Mouse (Mus musculus) hindbrain, postnatal 0 days (tissue): ENCODE results near the gene Afdn. TPM values are rescaled to one million over a fixed set of nuclear protein-coding genes. Genes with fewer than 3 reads are reported as not detected.
"Not testable (repeated sequence)": the region's sequence is repeated elsewhere in the genome, so short reads cannot be mapped to it uniquely, and the experiment has no call there.

ENCODE experiments used
- ATAC-seq: fragments of 200-750 bp; cut with Nextera tagmentation; 2 replicates; pipeline ENCODE4 v1.8.0; 2017; ENCODE audit warnings: mild to moderate bottlenecking, moderate TSS enrichment, moderate library complexity
- DNase-seq: peaks from one replicate; pipeline ENCODE4 v3.0.0-alpha.2; 2015; ENCODE audit warnings: low spot score
- H3K27ac ChIP-seq: fragments of 300-500 bp; sonication (generic); 2 replicates; pipeline ENCODE4 v1.5.1; 2014; ENCODE audit warnings: mild to moderate bottlenecking
- H3K27me3 ChIP-seq: fragments of 300-500 bp; sonication (generic); 2 replicates; pipeline ENCODE4 v1.6.1; 2014; ENCODE audit warnings: low read length, mixed read lengths; ENCODE audit not compliant: insufficient read depth
- H3K36me3 ChIP-seq: fragments of 300-500 bp; sonication (generic); 2 replicates; pipeline ENCODE4 v1.6.1; 2014; ENCODE audit warnings: low read length, mixed read lengths; ENCODE audit not compliant: insufficient read depth
- H3K4me1 ChIP-seq: fragments of 300-500 bp; sonication (generic); 2 replicates; pipeline ENCODE4 v1.6.1; 2014; ENCODE audit warnings: antibody characterized with exemption, low read length, mixed read lengths; ENCODE audit not compliant: insufficient read depth
- H3K4me2 ChIP-seq: fragments of 300-500 bp; sonication (generic); 2 replicates; pipeline ENCODE4 v1.6.1; 2014; ENCODE audit warnings: low read depth, mild to moderate bottlenecking, low read length, moderate library complexity, mixed read lengths
- H3K4me3 ChIP-seq: fragments of 300-500 bp; sonication (generic); 2 replicates; pipeline ENCODE4 v1.5.1; 2014; ENCODE audit warnings: low read length
- H3K9ac ChIP-seq: fragments of 300-500 bp; sonication (generic); replicated peaks from 2 replicates; pipeline ENCODE4 v1.6.1; 2014; ENCODE audit warnings: mild to moderate bottlenecking, low read length, moderate library complexity, mixed read lengths
- H3K9me3 ChIP-seq: fragments of 300-500 bp; sonication (generic); 2 replicates; pipeline ENCODE4 v1.6.1; 2016; ENCODE audit warnings: low read length, mixed read lengths
- CTCF ChIP-seq: IDR thresholded peaks from 2 replicates; pipeline ENCODE4 v1.5.1; 2016; ENCODE audit warnings: antibody characterized with exemption, control low read depth, low read depth
- WGBS: fragments of 180-500 bp; shearing (Covaris S2); extraction: QIAGEN DNeasy Blood & Tissue Kit; methylation state at CpG from one replicate; pipeline ENCODE4 v1.1.7; 2014; 5-methylcytosine and 5-hydroxymethylcytosine counted together
- polyA plus RNA-seq: library from polyadenylated mRNA; unstranded; fragments of >200 nt; fragmentation: Nextera tagmentation; extraction: Ambion mirVana; gene quantifications from 2 replicates; pipeline ENCODE4 v1.2.1, GENCODE M21; 2015
- total RNA-seq: library from RNA; depleted of rRNA; stranded (reverse); fragments of >200 nt; gene quantifications from 2 replicates; pipeline ENCODE4 v1.2.3, GENCODE M21; 2014; rRNA removed

The Afdn gene
- total and polyA plus RNA-seq, 2 experiments from 2014 or later = 78.9 to 127 TPM

DNA sequence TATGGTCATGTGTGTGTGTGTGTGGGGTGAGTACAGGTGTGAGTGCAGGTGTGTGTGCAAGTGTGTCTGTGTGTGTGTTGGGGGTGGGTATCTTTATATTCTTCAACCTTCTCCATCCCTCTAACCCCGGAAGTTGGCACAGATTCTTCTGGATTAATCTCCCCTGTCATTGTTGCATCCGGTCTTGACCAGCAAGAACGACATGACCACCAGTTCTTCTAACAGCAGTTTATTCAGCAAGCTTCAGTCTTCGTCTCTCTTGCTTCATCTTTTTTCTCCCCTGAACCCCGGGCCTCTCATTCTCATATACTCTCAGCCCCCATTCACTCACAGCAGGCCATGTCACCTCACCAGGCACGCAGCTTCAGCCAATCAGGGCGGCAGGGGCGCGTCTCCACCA is 170.1 kb downstream of the Afdn start:
- Histone ChIP-seq H3K9ac (no peak overlapping the region), H3K27ac (no peak overlapping the region), H3K4me3 (no peak overlapping the region), H3K36me3 (no peaks in the 10 kb centered on the region), H3K4me2 (no peak overlapping the region), H3K27me3 (no peaks in the 10 kb centered on the region), H3K4me1 (no peaks in the 10 kb centered on the region), H3K9me3 (no peaks in the 10 kb centered on the region)
- no peak for TF ChIP-seq CTCF
- 87% methylated on average over 9 of the region's 9 CpGs for WGBS
- DNase-seq (no peak), ATAC-seq (no peak)

DNA sequence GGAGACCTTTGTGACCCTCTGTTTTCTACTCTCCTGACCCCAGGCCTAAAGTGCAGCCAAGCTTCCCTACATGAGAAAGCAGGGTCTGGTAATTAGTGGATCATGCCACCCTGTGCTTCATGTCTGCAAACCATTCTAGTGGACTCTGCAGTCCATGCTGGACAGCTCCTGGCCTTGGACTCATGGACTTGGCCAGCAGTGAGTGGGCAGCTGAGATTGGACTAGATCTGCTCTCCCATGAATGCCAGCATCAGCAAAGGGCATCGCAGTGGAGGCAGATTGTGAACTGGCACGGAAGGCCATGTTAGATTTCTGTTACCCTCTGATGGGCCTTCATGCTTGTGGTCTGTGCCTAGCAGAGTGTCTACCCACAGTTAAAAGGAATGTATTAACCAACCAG is 175.0 kb downstream of the Afdn start:
- H3K27ac ChIP-seq, H3K4me2 ChIP-seq, H3K4me3 ChIP-seq, H3K27me3 ChIP-seq, H3K4me1 ChIP-seq, H3K36me3 ChIP-seq, DNase-seq, H3K9ac ChIP-seq, H3K9me3 ChIP-seq, ATAC-seq: not testable (repeated sequence)
- WGBS = 94% methylated on average over 2 of the region's 2 CpGs

DNA sequence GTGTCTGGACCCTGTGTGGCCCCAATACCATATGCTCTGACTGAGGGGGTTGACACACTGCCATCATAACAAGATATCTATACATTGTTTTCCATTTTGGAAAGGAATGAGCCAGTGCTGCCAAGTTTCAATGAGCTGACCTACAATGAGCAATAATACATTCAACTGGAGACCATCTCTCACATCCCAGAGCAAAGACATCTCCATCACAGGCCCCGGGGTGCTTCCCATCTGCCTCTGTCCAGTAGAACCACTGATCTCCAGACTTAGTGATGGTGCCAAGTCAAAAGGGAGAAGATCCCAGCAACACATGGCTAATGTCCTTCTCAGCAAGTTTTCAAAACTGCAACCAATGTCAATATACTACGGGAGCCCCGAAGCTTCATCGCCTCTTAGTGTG is 177.4 kb downstream of the Afdn start:
- no peaks in the 10 kb centered on the region for H3K4me1 ChIP-seq
- 94% methylated on average over 4 of the region's 4 CpGs for WGBS
- no peak for TF ChIP-seq CTCF

GRCm38 (mm10) chr17:13938652-13939051 is 178.3 kb downstream of the Afdn start:
- no peaks in the 10 kb centered on the region for H3K27me3 ChIP-seq
- peak; percentile 15 for DNase-seq
- H3K9ac ChIP-seq = no peak overlapping the region
- TF ChIP-seq CTCF = no peak
- H3K4me2 ChIP-seq = no peak overlapping the region
- no peaks in the 10 kb centered on the region for H3K4me1 ChIP-seq
- ATAC-seq = peak; percentile 47; the same call in 1 of the 2 replicates
- H3K4me3 ChIP-seq = no peak overlapping the region
- H3K36me3 ChIP-seq = no peaks in the 10 kb centered on the region
- H3K9me3 ChIP-seq = no peaks in the 10 kb centered on the region
- H3K27ac ChIP-seq = no peak overlapping the region
- 66% methylated on average over 3 of the region's 3 CpGs for WGBS

More for the DNA sequence above, 177.4 kb downstream of the Afdn start:
- Histone ChIP-seq H3K9ac (no peak overlapping the region), H3K4me2 (no peak overlapping the region), H3K27ac (no peak overlapping the region), H3K4me3 (no peak overlapping the region), H3K27me3 (no peaks in the 10 kb centered on the region), H3K9me3 (no peaks in the 10 kb centered on the region), H3K36me3 (no peaks in the 10 kb centered on the region)
- DNase-seq (no peak), ATAC-seq (no peak)

- not testable (repeated sequence) for H3K4me3 ChIP-seq, H3K27ac ChIP-seq, H3K9me3 ChIP-seq, H3K36me3 ChIP-seq, DNase-seq, H3K4me1 ChIP-seq, H3K4me2 ChIP-seq, ATAC-seq, H3K27me3 ChIP-seq, H3K9ac ChIP-seq
- 85% methylated on average over 2 of the region's 2 CpGs for WGBS
Observed at GRCm38 (mm10) chr17:13939231-13939630, 178.9 kb downstream of the Afdn start.

GRCm38 (mm10) chr17:13940487-13940886 is 180.1 kb downstream of the Afdn start:
- no peaks in the 10 kb centered on the region for H3K36me3 ChIP-seq
- no peaks in the 10 kb centered on the region for H3K27me3 ChIP-seq
- WGBS = 82% methylated on average over 1 of the region's 1 CpGs
- no peak for TF ChIP-seq CTCF
- H3K4me2 ChIP-seq = no peak overlapping the region
- H3K27ac ChIP-seq = no peak overlapping the region
- DNase-seq (no peak), ATAC-seq (no peak)
- H3K9me3 ChIP-seq = no peaks in the 10 kb centered on the region
- H3K4me1 ChIP-seq = no peaks in the 10 kb centered on the region
- no peak overlapping the region for H3K4me3 ChIP-seq
- H3K9ac ChIP-seq = no peak overlapping the region

- not testable (repeated sequence) for H3K9me3 ChIP-seq, H3K36me3 ChIP-seq, H3K9ac ChIP-seq, H3K27me3 ChIP-seq, ATAC-seq, H3K27ac ChIP-seq, DNase-seq, H3K4me1 ChIP-seq, H3K4me3 ChIP-seq, H3K4me2 ChIP-seq
- 71% methylated on average over 1 of the region's 2 CpGs for WGBS
Observed at GRCm38 (mm10) chr17:13948073-13948472, 187.7 kb downstream of the Afdn start, which contains the start of gene Gm7168. Gm7168 (plus strand) TSS chr17:13948373.

GRCm38 (mm10) chr17:13951570-13951969 is 191.2 kb downstream of the Afdn start:
- not testable (repeated sequence) for H3K27me3 ChIP-seq, H3K4me1 ChIP-seq, H3K9me3 ChIP-seq, H3K9ac ChIP-seq, DNase-seq, ATAC-seq, H3K27ac ChIP-seq, H3K36me3 ChIP-seq, H3K4me3 ChIP-seq, H3K4me2 ChIP-seq
- WGBS = 89% methylated on average over 1 of the region's 1 CpGs

Other genes starting within 250 kb of the Afdn start
- gene Tcte2, start 1.3 kb downstream of the Afdn start, total RNA-seq = 18.7 and 21.3 TPM in 2 replicates
- gene Tcte2, start 1.3 kb downstream of the Afdn start, polyA plus RNA-seq = 9.8 and 11.1 TPM in 2 replicates
- gene Gm7168, start 187.8 kb downstream of the Afdn start, total RNA-seq = not detected in 2 replicates
- not detected in 2 replicates for gene Gm7168, start 187.8 kb downstream of the Afdn start, polyA plus RNA-seq
- gene Gm7356, start 243.2 kb downstream of the Afdn start, total RNA-seq = not detected in 2 replicates
- not detected in 2 replicates for gene Gm7356, start 243.2 kb downstream of the Afdn start, polyA plus RNA-seq